Mouse (Mus musculus): Measurements from ENCODE around the gene Btrc. TPM values are rescaled to one million over a fixed set of nuclear protein-coding genes. Genes with fewer than 3 reads are reported as not detected.
"Not testable (repeated sequence)": the region's sequence is repeated elsewhere in the genome, so short reads cannot be mapped to it uniquely, and the experiment has no call there.

Btrc gene
- polyA plus RNA-seq, 1 experiment from 2014 or later: 30.9 TPM

DNA sequence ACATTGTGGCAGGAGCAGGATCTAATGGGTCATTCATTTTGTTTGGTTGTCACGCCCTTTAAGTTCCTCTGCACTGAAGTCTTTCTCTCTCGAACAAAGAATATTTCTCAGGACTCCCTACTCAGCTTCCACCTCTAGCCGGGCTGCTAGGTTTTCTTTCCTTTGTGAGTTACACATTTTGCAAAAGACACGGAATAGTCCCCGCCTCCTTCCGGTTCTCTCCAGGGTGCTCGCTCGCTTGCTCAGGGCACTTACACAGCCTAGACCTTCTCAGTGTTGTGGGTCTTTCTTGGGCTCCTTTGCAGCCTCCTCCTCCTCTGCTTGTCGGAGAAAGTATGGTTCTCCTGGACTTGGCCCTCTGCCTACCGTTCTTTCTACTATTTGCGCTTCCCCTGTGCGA, 13.1 kb upstream of the Btrc start:
- peak overlapping the region; percentile 36 for H3K4me2 ChIP-seq (ENCODE audit: low read depth, low read length)
- H3K9ac ChIP-seq (ENCODE audit: low read length): no peak overlapping the region
- no peak for ATAC-seq (replicated peaks; ENCODE audit: extremely low read depth, insufficient read depth, low FRiP score)
- 52% methylated on average over 12 of the region's 12 CpGs for WGBS
- no peaks in the 10 kb centered on the region for H3K9me3 ChIP-seq (replicated peaks; ENCODE audit: control insufficient read depth, low read length)
- no peaks in the 10 kb centered on the region; the same call in 1 of the 2 replicates for H3K4me1 ChIP-seq (ENCODE audit: control insufficient read depth, insufficient read depth, low read length)
- no peaks in the 10 kb centered on the region for H3K27me3 ChIP-seq (ENCODE audit: control insufficient read depth, insufficient read depth, low read length)
- H3K4me3 ChIP-seq (ENCODE audit: low read length): peak overlapping the region; percentile 2; the same call in 1 of the 2 replicates
- no peak overlapping the region for H3K27ac ChIP-seq (ENCODE audit: low read length)
- no peaks in the 10 kb centered on the region for H3K36me3 ChIP-seq (ENCODE audit: control insufficient read depth, insufficient read depth)

DNA sequence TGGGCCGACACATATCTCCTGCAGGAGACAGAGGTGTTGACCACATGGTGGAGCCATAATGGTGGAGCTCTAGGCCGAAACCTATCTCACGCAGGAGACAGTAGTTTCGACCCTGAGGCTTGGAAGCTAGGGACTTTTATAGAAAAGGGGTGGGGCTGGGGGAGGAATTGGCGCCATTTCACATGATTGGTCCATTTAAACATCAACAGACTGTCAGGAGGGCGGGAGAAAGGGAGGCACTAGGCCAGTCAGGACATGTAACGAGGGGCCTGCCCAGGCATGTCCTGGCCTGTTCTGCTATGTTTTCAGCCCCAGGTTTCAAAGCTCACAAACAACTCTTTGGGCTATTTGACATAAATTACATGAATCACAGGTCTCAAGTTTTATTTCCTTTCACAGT, 10.8 kb upstream of the Btrc start:
- not testable (repeated sequence) for H3K27me3 ChIP-seq (ENCODE audit: control insufficient read depth, insufficient read depth, low read length); ATAC-seq (replicated peaks; ENCODE audit: extremely low read depth, insufficient read depth, low FRiP score); H3K4me2 ChIP-seq (ENCODE audit: low read depth, low read length); H3K9ac ChIP-seq (ENCODE audit: low read length); H3K4me3 ChIP-seq (ENCODE audit: low read length); H3K27ac ChIP-seq (ENCODE audit: low read length); H3K9me3 ChIP-seq (replicated peaks; ENCODE audit: control insufficient read depth, low read length); H3K36me3 ChIP-seq (ENCODE audit: control insufficient read depth, insufficient read depth); H3K4me1 ChIP-seq (ENCODE audit: control insufficient read depth, insufficient read depth, low read length)
- WGBS: 86% methylated on average over 7 of the region's 7 CpGs

GRCm38 (mm10) chr19:45355678-45356077, 7.9 kb upstream of the Btrc start:
- H3K4me3 ChIP-seq (ENCODE audit: low read length): no peak overlapping the region
- H3K36me3 ChIP-seq (ENCODE audit: control insufficient read depth, insufficient read depth): no peaks in the 10 kb centered on the region
- H3K9ac ChIP-seq (ENCODE audit: low read length): no peak overlapping the region
- no peak overlapping the region for H3K27ac ChIP-seq (ENCODE audit: low read length)
- H3K9me3 ChIP-seq (replicated peaks; ENCODE audit: control insufficient read depth, low read length): no peaks in the 10 kb centered on the region
- no peaks in the 10 kb centered on the region; the same call in 1 of the 2 replicates for H3K4me1 ChIP-seq (ENCODE audit: control insufficient read depth, insufficient read depth, low read length)
- WGBS: 44% methylated on average over 6 of the region's 6 CpGs
- H3K27me3 ChIP-seq (ENCODE audit: control insufficient read depth, insufficient read depth, low read length): no peaks in the 10 kb centered on the region
- no peak for ATAC-seq (replicated peaks; ENCODE audit: extremely low read depth, insufficient read depth, low FRiP score)
- H3K4me2 ChIP-seq (ENCODE audit: low read depth, low read length): no peak overlapping the region

DNA sequence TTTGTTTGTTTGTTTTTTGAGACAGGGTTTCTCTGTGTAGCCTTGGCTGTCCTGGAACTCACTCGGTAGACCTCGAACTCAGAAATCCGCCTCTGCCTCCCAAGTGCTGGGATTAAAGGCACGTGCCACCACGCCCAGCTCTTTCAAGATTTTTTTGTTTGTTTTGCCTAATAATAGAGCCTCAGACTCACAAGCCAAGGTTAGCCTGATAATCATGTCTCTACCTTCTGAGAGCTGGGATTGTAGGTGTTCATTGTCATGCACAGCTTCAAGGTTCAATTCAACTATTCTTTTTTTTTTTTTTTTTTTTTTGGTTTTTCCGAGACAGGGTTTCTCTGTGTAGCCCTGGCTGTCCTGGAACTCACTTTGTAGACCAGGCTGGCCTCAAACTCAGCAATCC, 6.7 kb upstream of the Btrc start:
- not testable (repeated sequence) for ATAC-seq (replicated peaks; ENCODE audit: extremely low read depth, insufficient read depth, low FRiP score)

GRCm38 (mm10) chr19:45360486-45360885, 3.0 kb upstream of the Btrc start:
- Histone ChIP-seq H3K9ac (ENCODE audit: low read length) (no peak overlapping the region), H3K36me3 (ENCODE audit: control insufficient read depth, insufficient read depth) (no peaks in the 10 kb centered on the region)
- ATAC-seq (replicated peaks; ENCODE audit: extremely low read depth, insufficient read depth, low FRiP score): no peak

More for the DNA sequence above, 6.7 kb upstream of the Btrc start:
- H3K4me2 ChIP-seq (ENCODE audit: low read depth, low read length); H3K27ac ChIP-seq (ENCODE audit: low read length); H3K36me3 ChIP-seq (ENCODE audit: control insufficient read depth, insufficient read depth); H3K4me1 ChIP-seq (ENCODE audit: control insufficient read depth, insufficient read depth, low read length); H3K9me3 ChIP-seq (replicated peaks; ENCODE audit: control insufficient read depth, low read length); H3K27me3 ChIP-seq (ENCODE audit: control insufficient read depth, insufficient read depth, low read length); H3K9ac ChIP-seq (ENCODE audit: low read length); H3K4me3 ChIP-seq (ENCODE audit: low read length): not testable (repeated sequence)
- WGBS: 75% methylated on average over 6 of the region's 6 CpGs

GRCm38 (mm10) chr19:45363933-45364391, 428 bp downstream of the Btrc start:
- Histone ChIP-seq H3K4me3 (ENCODE audit: low read length) (peak overlapping the region; percentile 93), H3K27me3 (ENCODE audit: control insufficient read depth, insufficient read depth, low read length) (no peaks in the 10 kb centered on the region), H3K9me3 (replicated peaks; ENCODE audit: control insufficient read depth, low read length) (no peaks in the 10 kb centered on the region), H3K27ac (ENCODE audit: low read length) (peak overlapping the region; percentile 94), H3K36me3 (ENCODE audit: control insufficient read depth, insufficient read depth) (peaks cover 5% of the 10 kb centered on the region), H3K4me2 (ENCODE audit: low read depth, low read length) (peak overlapping the region; percentile 82), H3K4me1 (ENCODE audit: control insufficient read depth, insufficient read depth, low read length) (peaks cover 11% of the 10 kb centered on the region), H3K9ac (ENCODE audit: low read length) (peak overlapping the region; percentile 93)
- under 1% methylated on average over 20 of the region's 20 CpGs for WGBS
- ATAC-seq (replicated peaks; ENCODE audit: extremely low read depth, insufficient read depth, low FRiP score): peak; percentile 84

More at GRCm38 (mm10) chr19:45360486-45360885, 3.0 kb upstream of the Btrc start:
- Histone ChIP-seq H3K27ac (ENCODE audit: low read length) (no peak overlapping the region), H3K4me2 (ENCODE audit: low read depth, low read length) (no peak overlapping the region), H3K9me3 (replicated peaks; ENCODE audit: control insufficient read depth, low read length) (no peaks in the 10 kb centered on the region), H3K4me1 (ENCODE audit: control insufficient read depth, insufficient read depth, low read length) (peaks cover 9% of the 10 kb centered on the region), H3K27me3 (ENCODE audit: control insufficient read depth, insufficient read depth, low read length) (no peaks in the 10 kb centered on the region), H3K4me3 (ENCODE audit: low read length) (no peak overlapping the region)

- H3K27ac ChIP-seq (ENCODE audit: low read length): no peak overlapping the region
- H3K36me3 ChIP-seq (ENCODE audit: control insufficient read depth, insufficient read depth): peaks cover 5% of the 10 kb centered on the region
- 71% methylated on average over 7 of the region's 7 CpGs for WGBS
- no peaks in the 10 kb centered on the region for H3K9me3 ChIP-seq (replicated peaks; ENCODE audit: control insufficient read depth, low read length)
- H3K4me3 ChIP-seq (ENCODE audit: low read length): no peak overlapping the region
- H3K4me1 ChIP-seq (ENCODE audit: control insufficient read depth, insufficient read depth, low read length): peaks cover 13% of the 10 kb centered on the region
- H3K9ac ChIP-seq (ENCODE audit: low read length): no peak overlapping the region
- no peak for ATAC-seq (replicated peaks; ENCODE audit: extremely low read depth, insufficient read depth, low FRiP score)
- H3K4me2 ChIP-seq (ENCODE audit: low read depth, low read length): no peak overlapping the region
- H3K27me3 ChIP-seq (ENCODE audit: control insufficient read depth, insufficient read depth, low read length): no peaks in the 10 kb centered on the region
These were observed 3.1 kb downstream of the Btrc start for GRCm38 (mm10) chr19:45366651-45367050.

- H3K27me3 ChIP-seq (ENCODE audit: control insufficient read depth, insufficient read depth, low read length); H3K4me3 ChIP-seq (ENCODE audit: low read length); H3K9me3 ChIP-seq (replicated peaks; ENCODE audit: control insufficient read depth, low read length); ATAC-seq (replicated peaks; ENCODE audit: extremely low read depth, insufficient read depth, low FRiP score); H3K9ac ChIP-seq (ENCODE audit: low read length); H3K4me1 ChIP-seq (ENCODE audit: control insufficient read depth, insufficient read depth, low read length); H3K27ac ChIP-seq (ENCODE audit: low read length); H3K36me3 ChIP-seq (ENCODE audit: control insufficient read depth, insufficient read depth); H3K4me2 ChIP-seq (ENCODE audit: low read depth, low read length): not testable (repeated sequence)
- 96% methylated on average over 10 of the region's 10 CpGs for WGBS
These were observed 21.3 kb downstream of the Btrc start for GRCm38 (mm10) chr19:45384815-45385214.

DNA sequence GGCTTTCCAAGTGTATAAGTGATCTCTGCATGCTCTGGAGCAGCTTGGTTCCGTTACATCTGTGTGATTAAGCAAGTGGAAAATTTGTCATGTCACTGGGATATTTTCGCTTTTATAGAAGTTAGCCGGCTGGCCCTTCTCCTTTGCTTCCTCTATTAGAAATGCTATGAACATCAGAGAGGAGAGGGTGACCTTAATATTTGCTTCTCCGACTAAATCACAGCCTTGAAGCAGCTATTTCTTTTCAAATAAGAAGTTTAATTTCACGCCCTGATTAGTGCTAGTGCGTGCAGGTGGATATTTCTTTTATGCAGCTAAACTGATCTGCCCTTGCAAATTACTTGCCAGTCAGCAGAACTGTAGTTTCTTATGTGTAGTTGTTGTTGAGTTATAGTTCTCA, 25.0 kb downstream of the Btrc start:
- peaks cover 3% of the 10 kb centered on the region; the same call in 1 of the 2 replicates for H3K4me1 ChIP-seq (ENCODE audit: control insufficient read depth, insufficient read depth, low read length)
- H3K4me3 ChIP-seq (ENCODE audit: low read length): no peak overlapping the region
- no peak overlapping the region for H3K9ac ChIP-seq (ENCODE audit: low read length)
- WGBS: 79% methylated on average over 6 of the region's 6 CpGs
- no peaks in the 10 kb centered on the region for H3K27me3 ChIP-seq (ENCODE audit: control insufficient read depth, insufficient read depth, low read length)
- ATAC-seq (replicated peaks; ENCODE audit: extremely low read depth, insufficient read depth, low FRiP score): no peak
- no peak overlapping the region for H3K4me2 ChIP-seq (ENCODE audit: low read depth, low read length)
- peaks cover 4% of the 10 kb centered on the region; the same call in 1 of the 2 replicates for H3K36me3 ChIP-seq (ENCODE audit: control insufficient read depth, insufficient read depth)
- no peak overlapping the region for H3K27ac ChIP-seq (ENCODE audit: low read length)
- H3K9me3 ChIP-seq (replicated peaks; ENCODE audit: control insufficient read depth, low read length): no peaks in the 10 kb centered on the region
